Mouse (Mus musculus): ENCODE data around the gene Stk19.

- TF ChIP-seq CTCF (IDR thresholded peaks at IDR 0.05; ENCODE audit: borderline replicate concordance, insufficient read depth, low read length) (no peak), POLR2A (IDR thresholded peaks at IDR 0.05; ENCODE audit: low read depth, low read length) (no peak)
These were observed 10.4 kb upstream of the Stk19 start for GRCm38 (mm10) chr17:34847192-34847591.

Data from embryonic fibroblast, embryonic 13.5 days (primary cell).